Mouse (Mus musculus) MEL (cell line): ENCODE data around the gene Tmem26. TPM values are rescaled to one million over a fixed set of nuclear protein-coding genes. Genes with fewer than 3 reads are reported as not detected.

Experiments
- DNase-seq: peaks from one replicate; pipeline ENCODE4 v3.0.0; 2011; ENCODE audit warnings: low read depth, low spot score
- H3K27ac ChIP-seq: 2 replicates; pipeline ENCODE4 v1.5.1; 2012; ENCODE audit warnings: low read depth, mild to moderate bottlenecking, control low read depth, low read length, moderate library complexity; ENCODE audit not compliant: control insufficient read depth
- H3K27me3 ChIP-seq, 2 experiments: fragments of 150-350 bp in 1 of 2; sonication (generic) in 1 of 2; 2 replicates each; pipeline ENCODE4 v1.6.1; 2012; ENCODE audit warnings: low read length in 2 of 2, mild to moderate bottlenecking in 2 of 2, improper control_type of control experiment in 1 of 2, moderate library complexity in 1 of 2; ENCODE audit not compliant: insufficient read depth in 2 of 2, control insufficient read depth in 1 of 2
- H3K36me3 ChIP-seq, 2 experiments: 2 replicates each; pipeline ENCODE4 v1.6.1; 2012 to 2014; ENCODE audit warnings: low read length in 2 of 2, improper control_type of control experiment in 1 of 2, inconsistent platforms in 1 of 2, mild to moderate bottlenecking in 1 of 2; ENCODE audit not compliant: insufficient read depth in 2 of 2, control insufficient read depth in 1 of 2
- H3K4me1 ChIP-seq, 2 experiments: fragments of 150-350 bp in 1 of 2; sonication (generic) in 1 of 2; 2 replicates each; pipeline ENCODE4 v1.6.1; 2012; ENCODE audit warnings: low read length in 2 of 2, improper control_type of control experiment in 1 of 2, mild to moderate bottlenecking in 1 of 2; ENCODE audit not compliant: insufficient read depth in 2 of 2, control insufficient read depth in 1 of 2
- H3K4me3 ChIP-seq, 2 experiments: fragments of 150-350 bp in 1 of 2; sonication (generic) in 1 of 2; 2 replicates each; pipeline ENCODE4 v1.5.1; 2012; ENCODE audit warnings: low read depth in 2 of 2, low read length in 2 of 2, mild to moderate bottlenecking in 2 of 2, moderate library complexity in 2 of 2, control low read depth in 1 of 2, improper control_type of control experiment in 1 of 2; ENCODE audit not compliant: control insufficient read depth in 1 of 2, insufficient read depth in 1 of 2
- H3K79me2 ChIP-seq: 2 replicates; pipeline ENCODE4 v1.6.1; 2012; ENCODE audit warnings: mild to moderate bottlenecking, low read length, moderate library complexity; ENCODE audit not compliant: control insufficient read depth, poor library complexity, insufficient read depth
- H3K9ac ChIP-seq: 2 replicates; pipeline ENCODE4 v1.6.1; 2012; ENCODE audit warnings: low read depth, mild to moderate bottlenecking, control low read depth, low read length, moderate library complexity; ENCODE audit not compliant: control insufficient read depth, poor library complexity, severe bottlenecking
- H3K9me3 ChIP-seq: fragments of 150-350 bp; sonication (generic); replicated peaks from 2 replicates; pipeline ENCODE4 v1.6.1; 2012; ENCODE audit warnings: mild to moderate bottlenecking, low read length, improper control_type of control experiment, moderate library complexity; ENCODE audit not compliant: insufficient read depth
- BHLHE40 ChIP-seq: IDR thresholded peaks from 2 replicates; pipeline ENCODE4 v1.6.1; 2012; ENCODE audit warnings: low read depth, mild to moderate bottlenecking, inconsistent platforms, low read length, improper control_type of control experiment, borderline replicate concordance
- CTCF ChIP-seq, 3 experiments: IDR thresholded peaks in 2 of 3; conservative IDR thresholded peaks in 1 of 3; 2 replicates each; pipeline ENCODE4 v1.5.1; 2011 to 2012; ENCODE audit warnings: low read length in 3 of 3, low read depth in 2 of 3, mild to moderate bottlenecking in 2 of 3, improper control_type of control experiment in 1 of 3, inconsistent platforms in 1 of 3, mixed read lengths in 1 of 3, moderate library complexity in 1 of 3; ENCODE audit not compliant: control insufficient read depth in 1 of 3, insufficient read depth in 1 of 3, poor library complexity in 1 of 3, severe bottlenecking in 1 of 3
- E2F4 ChIP-seq: IDR thresholded peaks from 2 replicates; pipeline ENCODE4 v1.6.1; 2011; ENCODE audit warnings: low read depth, low read length, improper control_type of control experiment, borderline replicate concordance
- ELF1 ChIP-seq: IDR thresholded peaks from 2 replicates; pipeline ENCODE4 v1.6.1; 2014; ENCODE audit warnings: low read depth, mild to moderate bottlenecking, inconsistent platforms, low read length, improper control_type of control experiment, moderate library complexity
- EP300 ChIP-seq, 2 experiments: IDR thresholded peaks; 2 replicates each; pipeline ENCODE4 v1.6.1; 2011; ENCODE audit warnings: improper control_type of control experiment in 2 of 2, low read length in 2 of 2, low read depth in 1 of 2, mild to moderate bottlenecking in 1 of 2
- GABPA ChIP-seq: IDR thresholded peaks from 2 replicates; pipeline ENCODE4 v1.6.1; 2012; ENCODE audit warnings: low read depth, mild to moderate bottlenecking, inconsistent platforms, low read length, improper control_type of control experiment, moderate library complexity
- GATA1 ChIP-seq: IDR thresholded peaks from 2 replicates; pipeline ENCODE4 v1.6.1; 2011; ENCODE audit warnings: low read depth, low read length, improper control_type of control experiment
- MAFK ChIP-seq: IDR thresholded peaks from 2 replicates; pipeline ENCODE4 v1.6.1; 2011; ENCODE audit warnings: low read depth, mild to moderate bottlenecking, low read length, improper control_type of control experiment, borderline replicate concordance
- MAX ChIP-seq: IDR thresholded peaks from 2 replicates; pipeline ENCODE4 v1.6.1; 2011; ENCODE audit warnings: low read length, improper control_type of control experiment
- MEF2A ChIP-seq: IDR thresholded peaks from 2 replicates; pipeline ENCODE4 v1.6.1; 2014; ENCODE audit warnings: low read depth, mild to moderate bottlenecking, inconsistent platforms, low read length, improper control_type of control experiment; ENCODE audit not compliant: poor library complexity, insufficient replicate concordance, severe bottlenecking; ENCODE audit errors: extremely low read depth
- MXI1 ChIP-seq: IDR thresholded peaks from 2 replicates; pipeline ENCODE4 v1.6.1; 2011; ENCODE audit warnings: mild to moderate bottlenecking, low read depth, low read length, improper control_type of control experiment
- NRF1 ChIP-seq: IDR thresholded peaks from 2 replicates; pipeline ENCODE4 v1.6.1; 2014; ENCODE audit warnings: low read depth, mild to moderate bottlenecking, inconsistent platforms, low read length, improper control_type of control experiment, moderate library complexity; ENCODE audit not compliant: poor library complexity, insufficient read depth, severe bottlenecking
- POLR2AphosphoS2 ChIP-seq: IDR thresholded peaks from 2 replicates; pipeline ENCODE4 v1.6.1; 2011; ENCODE audit warnings: low read length, improper control_type of control experiment
- POLR2AphosphoS5 ChIP-seq: IDR thresholded peaks from 2 replicates; pipeline ENCODE4 v1.6.1; 2012; ENCODE audit warnings: low read depth, borderline replicate concordance, mild to moderate bottlenecking, inconsistent platforms, low read length, moderate library complexity, mixed read lengths
- RAD21 ChIP-seq: IDR thresholded peaks from 2 replicates; pipeline ENCODE4 v1.6.1; 2011; ENCODE audit warnings: mild to moderate bottlenecking, low read depth, low read length, improper control_type of control experiment
- RCOR1 ChIP-seq: IDR thresholded peaks from 2 replicates; pipeline ENCODE4 v1.6.1; 2012; ENCODE audit warnings: low read depth, mild to moderate bottlenecking, inconsistent platforms, low read length, improper control_type of control experiment
- SIN3A ChIP-seq: IDR thresholded peaks from 2 replicates; pipeline ENCODE4 v1.6.1; 2012; ENCODE audit warnings: low read length, improper control_type of control experiment, inconsistent platforms
- SMC3 ChIP-seq: IDR thresholded peaks from 2 replicates; pipeline ENCODE4 v1.6.1; 2011; ENCODE audit warnings: low read depth, low read length, improper control_type of control experiment
- USF2 ChIP-seq, 2 experiments: IDR thresholded peaks; 2 replicates each; pipeline ENCODE4 v1.6.1; 2011 to 2012; ENCODE audit warnings: improper control_type of control experiment in 2 of 2, low read length in 2 of 2, borderline replicate concordance in 1 of 2, inconsistent platforms in 1 of 2, low read depth in 1 of 2, mild to moderate bottlenecking in 1 of 2; ENCODE audit not compliant: insufficient read depth in 1 of 2
- ZMIZ1 ChIP-seq: IDR thresholded peaks from 2 replicates; pipeline ENCODE4 v1.6.1; 2012; ENCODE audit warnings: low read depth, mild to moderate bottlenecking, inconsistent platforms, low read length, improper control_type of control experiment, moderate library complexity
- ZNF384 ChIP-seq: IDR thresholded peaks from 2 replicates; pipeline ENCODE4 v1.6.1; 2012; ENCODE audit warnings: low read depth, mild to moderate bottlenecking, inconsistent platforms, low read length, improper control_type of control experiment
- polyA plus RNA-seq, 2 experiments: library from polyadenylated mRNA; stranded (reverse) in 1 of 2; unstranded in 1 of 2; fragments of >175 nt in 1 of 2; fragments of >200 nt in 1 of 2; gene quantifications; 2 replicates each; pipeline versions ENCODE4 v1.2.1 to v1.2.4; 2012; ENCODE audit warnings: low replicate concordance in 2 of 2, low read depth in 1 of 2; ENCODE audit not compliant: insufficient read length in 2 of 2, insufficient read depth in 1 of 2, missing spikeins in 1 of 2
- total RNA-seq: library from RNA; depleted of rRNA; stranded (reverse); fragments of 300-350 nt; gene quantifications from 2 replicates; pipeline ENCODE4 v1.2.3, GENCODE M21; 2012; rRNA removed

Gene Tmem26
- total and polyA plus RNA-seq, 3 experiments, result not detected

GRCm38 (mm10) chr10:68818065-68818759, 94.8 kb downstream of the Tmem26 start:
- Histone ChIP-seq H3K4me1 (no peaks in the 10 kb centered on the region), H3K36me3 (no peaks in the 10 kb centered on the region), H3K9me3 (no peaks in the 10 kb centered on the region), H3K4me3 (no peak overlapping the region), H3K27me3 (no peaks in the 10 kb centered on the region), H3K9ac (no peak overlapping the region), H3K27ac (no peak overlapping the region), H3K79me2 (no peaks in the 10 kb centered on the region)
- no peak for DNase-seq
- no peak for TF ChIP-seq BHLHE40
- TF ChIP-seq ELF1, result no peak
- TF ChIP-seq SIN3A, result no peak
- TF ChIP-seq POLR2AphosphoS2, result no peak
- TF ChIP-seq SMC3, result no peak
- no peak for TF ChIP-seq MEF2A
- TF ChIP-seq E2F4, result no peak
- no peak for TF ChIP-seq ZNF384
- TF ChIP-seq ZMIZ1, result no peak
- TF ChIP-seq MAX, result no peak
- no peak for TF ChIP-seq MXI1
- TF ChIP-seq RCOR1, result no peak
- TF ChIP-seq RAD21, result no peak
- no peak for TF ChIP-seq POLR2AphosphoS5
- no peak for TF ChIP-seq USF2 (IDR thresholded peaks at IDR 0.05; ENCODE audit: borderline replicate concordance in 1 of 2, insufficient read depth in 1 of 2, low read depth in 1 of 2, low read length in 2 of 2)
- TF ChIP-seq MAFK, result no peak

GRCm38 (mm10) chr10:68824519-68824918, 101.1 kb downstream of the Tmem26 start:
- TF ChIP-seq NRF1, result no peak
- TF ChIP-seq MAFK, result no peak
- no peak for TF ChIP-seq CTCF (IDR thresholded peaks at IDR 0.05 in 2 of 3, conservative IDR thresholded peaks at IDR 0.05 in 1 of 3; ENCODE audit: control insufficient read depth in 1 of 3, insufficient read depth in 1 of 3, low read depth in 2 of 3, low read length in 3 of 3, poor library complexity in 1 of 3, severe bottlenecking in 1 of 3)
- no peak for TF ChIP-seq GATA1
- no peak for TF ChIP-seq EP300 (IDR thresholded peaks at IDR 0.05; ENCODE audit: low read depth in 1 of 2, low read length in 2 of 2)
- TF ChIP-seq GABPA, result no peak
- no peak for TF ChIP-seq POLR2AphosphoS5
- Histone ChIP-seq H3K4me1 (no peaks in the 10 kb centered on the region), H3K79me2 (no peaks in the 10 kb centered on the region), H3K27ac (no peak overlapping the region), H3K9me3 (no peaks in the 10 kb centered on the region), H3K27me3 (no peaks in the 10 kb centered on the region), H3K9ac (no peak overlapping the region), H3K4me3 (no peak overlapping the region), H3K36me3 (no peaks in the 10 kb centered on the region)
- DNase-seq, result no peak

Other genes starting within 250 kb of the Tmem26 start
- gene Cabcoco1, start 181.8 kb upstream of the Tmem26 start, total RNA-seq, result not detected in 2 replicates
- not detected for gene Cabcoco1, start 181.8 kb upstream of the Tmem26 start, polyA plus RNA-seq